ENCODE assay signal across 8 mouse cellular contexts in the genomic region with DNA sequence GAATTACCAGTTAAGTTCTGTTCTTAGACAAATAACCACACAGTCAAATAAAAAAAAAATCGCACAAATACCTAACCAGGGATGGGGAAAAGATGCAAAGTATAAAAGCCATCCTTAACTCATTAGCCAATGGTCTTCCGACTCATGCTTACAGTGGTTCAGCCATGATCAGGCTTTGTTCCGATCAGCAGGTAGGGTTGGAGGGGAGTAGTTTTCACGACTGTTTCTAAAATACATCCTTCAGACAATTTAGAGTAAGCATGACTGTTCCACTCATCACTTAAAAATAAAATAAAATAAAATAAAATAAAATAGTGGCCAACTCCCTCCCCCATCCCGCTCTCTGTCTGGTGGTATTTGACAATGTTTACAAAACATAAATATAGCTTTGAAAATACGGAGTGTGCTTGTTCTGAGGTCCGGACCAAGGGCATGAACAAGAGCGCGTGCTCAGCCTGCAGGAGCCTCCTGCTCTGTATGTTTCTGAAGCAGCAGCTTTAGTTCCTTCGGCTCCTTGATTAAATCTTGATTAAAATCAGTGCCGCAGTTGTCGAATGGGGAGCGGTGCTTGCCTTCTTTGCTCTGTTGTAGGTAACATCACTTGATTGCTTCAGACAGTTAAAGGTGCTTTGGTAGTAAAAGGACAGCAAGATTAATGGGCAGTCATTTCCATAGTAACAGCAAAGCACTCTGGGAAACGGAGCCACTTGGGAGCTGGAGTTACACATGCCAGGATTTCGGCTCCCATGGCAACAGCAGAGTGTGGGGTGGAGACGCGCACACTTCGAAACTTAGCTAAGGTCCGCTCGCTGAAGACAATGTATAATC.
A peak's percentile ranks its signal among the peaks of the same experiment; 100 is the strongest.
DNase-seq lines count a peak whose midpoint lies in the region; ATAC-seq and TF ChIP-seq lines count a peak whose summit lies in the region.

No protein-coding gene starts in this region.

- no peak overlapping the region for H3K27ac ChIP-seq in kidney, adult 2 months (ENCODE audit: insufficient read depth, low read depth, low read length)
- H3K27ac ChIP-seq in neural tube, embryonic 11.5 days (ENCODE audit: low read depth, low read length): no peak overlapping the region

- 41% methylated on average over 20 of the region's 20 CpGs for WGBS in kidney, adult 2 months
- 43% methylated on average over 20 of the region's 20 CpGs for WGBS in neural tube, embryonic 11.5 days

- no peaks in the 10 kb centered on the region for H3K36me3 ChIP-seq in kidney, adult 2 months (ENCODE audit: control insufficient read depth, insufficient read depth, low read length)
- H3K36me3 ChIP-seq in neural tube, embryonic 11.5 days (ENCODE audit: control insufficient read depth, insufficient read depth, low read length): no peaks in the 10 kb centered on the region

- no peak for TF ChIP-seq CTCF in kidney, adult 2 months (conservative IDR thresholded peaks at IDR 0.05; ENCODE audit: insufficient read depth, insufficient read length, low read depth, low read length)

- H3K4me1 ChIP-seq in kidney, adult 2 months (ENCODE audit: control insufficient read depth, insufficient read depth, low read length): no peaks in the 10 kb centered on the region
- no peaks in the 10 kb centered on the region for H3K4me1 ChIP-seq in neural tube, embryonic 11.5 days (ENCODE audit: control insufficient read depth, insufficient read depth, low read length)

- peaks cover 1% of the 10 kb centered on the region; the same call in 1 of the 2 replicates for H3K27me3 ChIP-seq in kidney, adult 2 months (replicated peaks; ENCODE audit: control insufficient read depth, insufficient read depth, low read length)
- no peaks in the 10 kb centered on the region for H3K27me3 ChIP-seq in neural tube, embryonic 11.5 days (ENCODE audit: control insufficient read depth, insufficient read depth, low read length)

- no peak for TF ChIP-seq POLR2A in kidney, adult 2 months (IDR thresholded peaks at IDR 0.05; ENCODE audit: low read depth, low read length)

- ATAC-seq in neural tube, embryonic 11.5 days (ENCODE audit: insufficient read depth, low FRiP score, low TSS enrichment): peak; percentile 97

- peak overlapping the region; percentile 11; the same call in 1 of the 2 replicates for H3K4me3 ChIP-seq in kidney, adult 2 months (ENCODE audit: insufficient read depth, low read depth, low read length)
- H3K4me3 ChIP-seq in neural tube, embryonic 11.5 days (ENCODE audit: low read depth, low read length): no peak overlapping the region

- no peak overlapping the region for H3K9ac ChIP-seq in neural tube, embryonic 11.5 days (ENCODE audit: low read length)

- intact Hi-C loops in left cerebral cortex, postnatal 36 days (cut with DNase I): no loop called here

- H3K4me2 ChIP-seq in neural tube, embryonic 11.5 days (ENCODE audit: low read depth): peak overlapping the region; percentile 29

- DNase-seq in adrenal gland, postnatal 25 days: peak; percentile 37
- DNase-seq in embryo, embryonic 9.5 days (ENCODE audit: extremely low spot score): peak; percentile 66
- peak; percentile 19 for DNase-seq in heart, adult 8-10 months (ENCODE audit: low spot score)
- peak; percentile 58 for DNase-seq in kidney, adult 2 months
- DNase-seq in left cerebral cortex, postnatal 36 days (ENCODE audit: low spot score in 2 of 2): peak; percentile 57 to 78
- DNase-seq in neural tube, embryonic 11.5 days (ENCODE audit: low spot score): peak; percentile 77
- peak; percentile 19 to 54 for DNase-seq in urinary bladder, postnatal 36 days (ENCODE audit: low spot score in 2 of 2)
- no peak for DNase-seq in spleen, postnatal 14 days (ENCODE audit: low spot score in 2 of 2)

- H3K9me3 ChIP-seq in neural tube, embryonic 11.5 days (ENCODE audit: control insufficient read depth, low read length): no peaks in the 10 kb centered on the region

Comparison
In these comparisons a context has a peak if more than half of its experiments do, and no peak if none do; other contexts are left out.
1. DNase-seq: peak in adrenal gland, postnatal 25 days (single experiment), embryo, embryonic 9.5 days (single experiment), heart, adult 8-10 months (single experiment), kidney, adult 2 months (single experiment), left cerebral cortex, postnatal 36 days (2 of 2), neural tube, embryonic 11.5 days (single experiment) and urinary bladder, postnatal 36 days (2 of 2); none in spleen, postnatal 14 days (0 of 2).